Mouse (Mus musculus) telencephalon, adult 2 months (tissue): ENCODE results near the gene Ap3b2.
A peak's percentile ranks its signal among the peaks of the same experiment; 100 is the strongest.
"Not testable (repeated sequence)": the region's sequence is repeated elsewhere in the genome, so short reads cannot be mapped to it uniquely, and the experiment has no call there.

ENCODE experiments used
- DNase-seq: peaks from one replicate; pipeline ENCODE4 v3.0.0-alpha.2; 2011; ENCODE audit warnings: low read depth, low spot score

Gene Ap3b2

GRCm38 (mm10) chr7:81493331-81494021 lies at the start of gene Ap3b2:
TSS of gene Ap3b2 (minus strand) at chr7:81493925.
- peak; percentile 67 for DNase-seq

GRCm38 (mm10) chr7:81542934-81543333 lies 49.2 kb upstream of the Ap3b2 start:
- DNase-seq, result no peak

- DNase-seq, result no peak
Observed at GRCm38 (mm10) chr7:81541924-81542524, 48.3 kb upstream of the Ap3b2 start.

GRCm38 (mm10) chr7:81540999-81541398 lies 47.3 kb upstream of the Ap3b2 start:
- DNase-seq, result no peak

- DNase-seq, result no peak
Observed at GRCm38 (mm10) chr7:81539565-81539964, 45.8 kb upstream of the Ap3b2 start.

GRCm38 (mm10) chr7:81538070-81538675 lies 44.4 kb upstream of the Ap3b2 start:
- DNase-seq, result no peak

GRCm38 (mm10) chr7:81536478-81536877 lies 42.8 kb upstream of the Ap3b2 start:
- DNase-seq, result no peak

GRCm38 (mm10) chr7:81531462-81531861 lies 37.7 kb upstream of the Ap3b2 start:
- DNase-seq, result no peak

GRCm38 (mm10) chr7:81528918-81529317 lies 35.2 kb upstream of the Ap3b2 start:
- no peak for DNase-seq

GRCm38 (mm10) chr7:81523663-81524017 lies 29.9 kb upstream of the Ap3b2 start:
- no peak for DNase-seq

GRCm38 (mm10) chr7:81523008-81523662 lies 29.4 kb upstream of the Ap3b2 start:
- peak; percentile 96 for DNase-seq

- DNase-seq, result peak; percentile 51
Observed at GRCm38 (mm10) chr7:81516154-81517030, 22.7 kb upstream of the Ap3b2 start.

- no peak for DNase-seq
Observed at GRCm38 (mm10) chr7:81514906-81515590, 21.3 kb upstream of the Ap3b2 start.

GRCm38 (mm10) chr7:81501050-81501449 lies 7.3 kb upstream of the Ap3b2 start:
- DNase-seq, result no peak

GRCm38 (mm10) chr7:81498181-81498580 lies 4.5 kb upstream of the Ap3b2 start, which contains the start of gene BC048679:
TSS of gene BC048679 (minus strand) at chr7:81498281.
- no peak for DNase-seq

- no peak for DNase-seq
Observed at GRCm38 (mm10) chr7:81497171-81497570, 3.4 kb upstream of the Ap3b2 start.

GRCm38 (mm10) chr7:81492628-81493027 lies 1.1 kb downstream of the Ap3b2 start:
- no peak for DNase-seq

- no peak for DNase-seq
Observed at GRCm38 (mm10) chr7:81489649-81490048, 4.1 kb downstream of the Ap3b2 start.

GRCm38 (mm10) chr7:81480800-81481199 lies 12.9 kb downstream of the Ap3b2 start:
- no peak for DNase-seq

GRCm38 (mm10) chr7:81479531-81480090 lies 14.1 kb downstream of the Ap3b2 start:
- no peak for DNase-seq

GRCm38 (mm10) chr7:81478261-81478660 lies 15.5 kb downstream of the Ap3b2 start:
- DNase-seq, result not testable (repeated sequence)
